Mouse (Mus musculus): ENCODE results near the gene Dhrs11.

GRCm38 (mm10) chr11:84826185-84826584 lies 2.6 kb downstream of the Dhrs11 start:
- TF ChIP-seq CTCF (IDR thresholded peaks at IDR 0.05; ENCODE audit: borderline replicate concordance, insufficient read depth, low read depth, low read length), result no peak
- TF ChIP-seq POLR2A (IDR thresholded peaks at IDR 0.05; ENCODE audit: borderline replicate concordance, insufficient read depth, low read length), result no peak
